Mouse (Mus musculus) lung, postnatal 0 days (tissue): ENCODE data around the gene Tiam2.

ENCODE experiments used
- CTCF ChIP-seq: IDR thresholded peaks from 2 replicates; pipeline ENCODE4 v1.5.1; 2016; ENCODE audit warnings: antibody characterized with exemption, mild to moderate bottlenecking
- EP300 ChIP-seq: IDR thresholded peaks from 2 replicates; pipeline ENCODE4 v1.6.1; 2016; ENCODE audit warnings: antibody characterized with exemption, mild to moderate bottlenecking, control low read depth

DNA sequence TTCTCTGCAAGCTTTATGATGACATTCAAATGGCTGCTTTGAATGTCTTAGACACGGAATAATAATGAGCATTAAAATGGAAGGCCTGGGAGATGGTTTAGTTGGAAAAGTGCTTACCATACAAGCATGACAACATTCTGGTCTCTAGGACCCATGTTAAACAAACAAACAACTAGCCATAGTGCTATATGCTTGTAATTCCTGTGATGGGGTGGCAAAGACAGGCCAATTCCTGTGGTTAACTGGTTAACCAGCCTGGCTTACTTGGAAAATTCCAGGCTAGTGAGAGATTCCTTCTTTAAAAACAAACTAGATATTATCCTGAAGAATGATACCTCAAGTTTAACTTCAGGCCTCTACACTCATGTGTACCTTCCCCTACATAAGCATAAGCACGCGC is 140.3 kb downstream of the Tiam2 start:
- TF ChIP-seq EP300 (no peak), CTCF (no peak)
